In genomic region chr17:46975183-46975582, GRCm38 (mm10) we compare ENCODE assay signal across 10 mouse cellular contexts. TPM values are rescaled to one million over a fixed set of nuclear protein-coding genes. Genes with fewer than 3 reads are reported as not detected.
DNase-seq lines count a peak whose midpoint lies in the region; ATAC-seq and TF ChIP-seq lines count a peak whose summit lies in the region.
"Had no signal": no experiment of that assay in that cellular context is flagged by ENCODE, and none has a peak within 500 bp of the region (broad histone marks: within the 10 kb centered on the region; RNA-seq: fewer than 3 reads in every experiment).

No protein-coding gene starts in this region.

- WGBS in hindbrain, embryonic 10.5 days = 61% methylated on average over 3 of the region's 3 CpGs
- 70% methylated on average over 3 of the region's 3 CpGs for WGBS in hindbrain, embryonic 12.5 days
- WGBS in bone marrow, adult 2 months = 71% methylated on average over 3 of the region's 3 CpGs

- TF ChIP-seq CTCF in E14TG2a.4 (conservative IDR thresholded peaks at IDR 0.05; ENCODE audit: low read length) = peak; percentile 93
- peak; percentile 82 for TF ChIP-seq CTCF in bone marrow, adult 2 months (IDR thresholded peaks at IDR 0.05; ENCODE audit: control insufficient read depth, insufficient read depth, low read length)

- no peaks in the 10 kb centered on the region for H3K4me1 ChIP-seq in hindbrain, embryonic 10.5 days (replicated peaks)
- no peaks in the 10 kb centered on the region for H3K4me1 ChIP-seq in hindbrain, embryonic 12.5 days
- no peaks in the 10 kb centered on the region for H3K4me1 ChIP-seq in E14TG2a.4 (replicated peaks; ENCODE audit: low read depth, low read length)
- no peaks in the 10 kb centered on the region for H3K4me1 ChIP-seq in bone marrow, adult 2 months (ENCODE audit: control insufficient read depth, insufficient read depth, low read length)
- H3K4me1 ChIP-seq: embryonic facial prominence, embryonic 15.5 days; limb, embryonic 15.5 days had no signal

- H3K4me3 ChIP-seq in hindbrain, embryonic 10.5 days = no peak overlapping the region
- H3K4me3 ChIP-seq in hindbrain, embryonic 12.5 days = no peak overlapping the region
- no peak overlapping the region for H3K4me3 ChIP-seq in E14TG2a.4 (replicated peaks; ENCODE audit: low read length)
- no peak overlapping the region for H3K4me3 ChIP-seq in bone marrow, adult 2 months (replicated peaks; ENCODE audit: control insufficient read depth, low read depth, low read length)
- H3K4me3 ChIP-seq: embryonic facial prominence, embryonic 15.5 days; limb, embryonic 15.5 days had no signal

- H3K9me3 ChIP-seq in hindbrain, embryonic 10.5 days = peaks cover 9% of the 10 kb centered on the region; the same call in 1 of the 2 replicates
- 0 out of 2 replicates have a peak, but pooled peaks cover 5% of the 10 kb centered on the region for H3K9me3 ChIP-seq in hindbrain, embryonic 12.5 days (replicated peaks)
- no peaks in the 10 kb centered on the region for H3K9me3 ChIP-seq in E14TG2a.4 (ENCODE audit: low read length)
- H3K9me3 ChIP-seq: embryonic facial prominence, embryonic 15.5 days; limb, embryonic 15.5 days had no signal

- H3K27me3 ChIP-seq in hindbrain, embryonic 10.5 days (ENCODE audit: insufficient read depth, poor library complexity, severe bottlenecking) = no peaks in the 10 kb centered on the region
- no peaks in the 10 kb centered on the region for H3K27me3 ChIP-seq in hindbrain, embryonic 12.5 days
- no peaks in the 10 kb centered on the region for H3K27me3 ChIP-seq in E14TG2a.4 (ENCODE audit: insufficient read depth, low read length)
- H3K27me3 ChIP-seq: embryonic facial prominence, embryonic 15.5 days; limb, embryonic 15.5 days had no signal

- H3K36me3 ChIP-seq in hindbrain, embryonic 10.5 days = peaks cover 99% of the 10 kb centered on the region
- peaks cover 93% of the 10 kb centered on the region for H3K36me3 ChIP-seq in hindbrain, embryonic 12.5 days
- H3K36me3 ChIP-seq in E14TG2a.4 (ENCODE audit: insufficient read depth, low read length) = peaks cover 96% of the 10 kb centered on the region

- H3K9ac ChIP-seq in hindbrain, embryonic 12.5 days = no peak overlapping the region
- H3K9ac ChIP-seq: embryonic facial prominence, embryonic 15.5 days; limb, embryonic 15.5 days had no signal

- H3K27ac ChIP-seq in hindbrain, embryonic 10.5 days = no peak overlapping the region
- H3K27ac ChIP-seq in hindbrain, embryonic 12.5 days = no peak overlapping the region
- H3K27ac ChIP-seq in bone marrow, adult 2 months (ENCODE audit: control insufficient read depth, insufficient read depth, low read depth, low read length, poor library complexity) = no peak overlapping the region
- H3K27ac ChIP-seq: embryonic facial prominence, embryonic 15.5 days; limb, embryonic 15.5 days had no signal

- no peak for TF ChIP-seq POLR2A in bone marrow, adult 2 months (IDR thresholded peaks at IDR 0.05; ENCODE audit: borderline replicate concordance, control insufficient read depth, low read depth, low read length)

- peak; percentile 68 for DNase-seq in hindbrain, embryonic 10.5 days (ENCODE audit: low spot score)
- DNase-seq in layer of hippocampus, postnatal 10 days (ENCODE audit: low spot score in 2 of 2) = peak; percentile 49 to 50
- DNase-seq in thymus, adult 18-20 months = peak; percentile 11 to 33

- no peak for ATAC-seq in hindbrain, embryonic 12.5 days (ENCODE audit: low FRiP score)
- ATAC-seq in erythroid progenitor cell, adult 5-6 weeks (replicated peaks; ENCODE audit: low FRiP score, poor library complexity, severe bottlenecking) = peak; percentile 74
- ATAC-seq in monocyte, adult 5-6 weeks (replicated peaks; ENCODE audit: insufficient number of reproducible peaks, low FRiP score, low TSS enrichment, poor library complexity, severe bottlenecking) = 0 out of 2 replicates have a peak, but pooled peaks have one; percentile 61

- H3K4me2 ChIP-seq in hindbrain, embryonic 12.5 days (replicated peaks) = no peak overlapping the region
- H3K4me2 ChIP-seq: embryonic facial prominence, embryonic 15.5 days; limb, embryonic 15.5 days had no signal

RNA-seq across cellular contexts. Expression of gene Ubr2, which starts 35.2 kb away (rescaled TPM):
- polyA plus RNA-seq in hindbrain, embryonic 10.5 days (2016; fragmentation: Nextera tagmentation; extraction: Ambion mirVana) = 16.7 and 17.6 TPM in 2 replicates
- 23.5 and 23.7 TPM in 2 replicates for polyA plus RNA-seq in hindbrain, embryonic 12.5 days (2016; fragmentation: Nextera tagmentation; extraction: Ambion mirVana)
- polyA plus RNA-seq in bone marrow, adult 2 months (2011; ENCODE audit: insufficient read depth, insufficient read length, low replicate concordance, missing spikeins) = 21.7 and 49.0 TPM in 2 replicates
- total RNA-seq in erythroid progenitor cell, adult 5-6 weeks (2015; ENCODE audit: low replicate concordance) = 27.8 and 73.8 TPM in 2 replicates
- 43.5 and 52.1 TPM in 2 replicates for total RNA-seq in erythroid progenitor cell, adult 5-6 weeks (2017; ENCODE audit: low replicate concordance)
- 10 to 100 TPM; 49.8 to 52.2 TPM for total RNA-seq in layer of hippocampus, postnatal 10 days (2021)
- 45.5 to 87.7 TPM (median 46.5 TPM) in 3 replicates for total RNA-seq in monocyte, adult 5-6 weeks (2017)
